Mouse (Mus musculus) adrenal gland, postnatal 10 days (tissue): ENCODE data around the gene Llgl2. TPM values are rescaled to one million over a fixed set of nuclear protein-coding genes. Genes with fewer than 3 reads are reported as not detected.
"Not testable (repeated sequence)": the region's sequence is repeated elsewhere in the genome, so short reads cannot be mapped to it uniquely, and the experiment has no call there.

Source experiments
- DNase-seq: peaks from one replicate; pipeline ENCODE4 v3.0.0; 2021; ENCODE audit warnings: mixed read lengths
- total RNA-seq, 2 experiments: library from RNA; stranded (reverse); gene quantifications; 2 replicates each; pipeline ENCODE4 v1.2.3; 2021

Llgl2 gene
- total RNA-seq, 2 experiments from 2014 or later = 12.7 to 14.0 TPM

- DNase-seq = peak; percentile 24
Measured at GRCm38 (mm10) chr11:115833021-115833513, 9.2 kb downstream of the Llgl2 start.

GRCm38 (mm10) chr11:115834033-115834432 lies 10.2 kb downstream of the Llgl2 start:
- DNase-seq = no peak

GRCm38 (mm10) chr11:115836656-115837395 lies 13.0 kb downstream of the Llgl2 start:
- no peak for DNase-seq

GRCm38 (mm10) chr11:115837606-115838345 lies 13.9 kb downstream of the Llgl2 start:
- DNase-seq = peak; percentile 45

- no peak for DNase-seq
Measured at GRCm38 (mm10) chr11:115838895-115839311, 15.1 kb downstream of the Llgl2 start.

- DNase-seq = no peak
Measured at GRCm38 (mm10) chr11:115839732-115840131, 15.9 kb downstream of the Llgl2 start.

GRCm38 (mm10) chr11:115841044-115841443 lies 17.2 kb downstream of the Llgl2 start:
- DNase-seq = no peak

GRCm38 (mm10) chr11:115841961-115842550 lies 18.2 kb downstream of the Llgl2 start:
- peak; percentile 47 for DNase-seq

GRCm38 (mm10) chr11:115843141-115843890 lies 19.5 kb downstream of the Llgl2 start:
- DNase-seq = no peak

GRCm38 (mm10) chr11:115843891-115844239 lies 20.0 kb downstream of the Llgl2 start:
- peak; percentile 14 for DNase-seq

GRCm38 (mm10) chr11:115844240-115844639 lies 20.4 kb downstream of the Llgl2 start:
- no peak for DNase-seq

- DNase-seq = no peak
Measured at GRCm38 (mm10) chr11:115845819-115846218, 22.0 kb downstream of the Llgl2 start.

- no peak for DNase-seq
Measured at GRCm38 (mm10) chr11:115854674-115855073, 30.8 kb downstream of the Llgl2 start.

GRCm38 (mm10) chr11:115857146-115857545 lies 33.3 kb downstream of the Llgl2 start:
- DNase-seq = not testable (repeated sequence)

- peak; percentile 25 for DNase-seq
Measured at GRCm38 (mm10) chr11:115857936-115858335, 34.1 kb downstream of the Llgl2 start.

GRCm38 (mm10) chr11:115858354-115858753 lies 34.5 kb downstream of the Llgl2 start, which contains the start of gene Myo15b:
Myo15b (plus strand) TSS chr11:115858406.
- no peak for DNase-seq

- peak; percentile 96 for DNase-seq
Measured at GRCm38 (mm10) chr11:115859143-115859945, 35.5 kb downstream of the Llgl2 start.

- no peak for DNase-seq
Measured at GRCm38 (mm10) chr11:115863895-115864294, 40.0 kb downstream of the Llgl2 start.

GRCm38 (mm10) chr11:115869393-115869792 lies 45.5 kb downstream of the Llgl2 start:
- DNase-seq = no peak

GRCm38 (mm10) chr11:115872437-115872836 lies 48.6 kb downstream of the Llgl2 start:
- DNase-seq = no peak

GRCm38 (mm10) chr11:115875935-115876334 lies 52.1 kb downstream of the Llgl2 start:
- no peak for DNase-seq
